Mouse (Mus musculus): ENCODE results near the gene Foxn3. TPM values are rescaled to one million over a fixed set of nuclear protein-coding genes. Genes with fewer than 3 reads are reported as not detected.
A peak's percentile ranks its signal among the peaks of the same experiment; 100 is the strongest.

Gene Foxn3
- polyA plus RNA-seq, 1 experiment from 2014 or later, result 88.9 TPM

GRCm38 (mm10) chr12:99471431-99471830, 92.0 kb downstream of the Foxn3 start:
- H3K9me3 ChIP-seq, result no peaks in the 10 kb centered on the region
- no peak for ATAC-seq (ENCODE audit: low FRiP score, low read depth)
- no peak overlapping the region for H3K27ac ChIP-seq
- H3K9ac ChIP-seq, result no peak overlapping the region
- H3K27me3 ChIP-seq (replicated peaks), result no peaks in the 10 kb centered on the region
- H3K4me2 ChIP-seq (replicated peaks), result no peak overlapping the region
- H3K4me3 ChIP-seq, result no peak overlapping the region
- WGBS, result 89% methylated on average over 7 of the region's 7 CpGs
- H3K4me1 ChIP-seq, result peaks cover 17% of the 10 kb centered on the region
- H3K36me3 ChIP-seq, result no peaks in the 10 kb centered on the region

DNA sequence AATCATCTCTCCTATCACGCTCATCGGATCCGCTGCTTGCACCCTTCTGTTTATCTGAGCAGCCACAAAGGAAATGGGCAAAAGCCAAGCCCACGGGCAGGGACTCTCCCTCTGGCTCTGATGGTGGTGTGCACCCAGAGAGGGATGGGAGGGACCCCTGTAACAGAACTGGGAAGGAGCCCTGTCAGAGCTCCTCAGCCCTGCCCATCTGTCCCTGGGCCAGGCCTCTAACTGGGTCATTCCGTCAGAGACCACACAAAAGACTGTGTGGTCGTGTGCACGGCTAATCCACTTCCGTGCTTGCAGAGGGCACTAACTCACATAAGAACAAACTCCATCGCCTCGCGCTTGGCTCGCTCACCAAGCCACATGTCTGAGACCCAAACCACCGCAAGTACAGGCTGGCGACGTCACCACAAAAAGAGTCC, 95.5 kb downstream of the Foxn3 start:
- Histone ChIP-seq H3K36me3 (no peaks in the 10 kb centered on the region), H3K9ac (no peak overlapping the region), H3K4me2 (replicated peaks) (no peak overlapping the region), H3K9me3 (no peaks in the 10 kb centered on the region), H3K4me3 (no peak overlapping the region), H3K27me3 (replicated peaks) (no peaks in the 10 kb centered on the region), H3K4me1 (peaks cover 20% of the 10 kb centered on the region), H3K27ac (no peak overlapping the region)
- WGBS, result 53% methylated on average over 15 of the region's 15 CpGs
- ATAC-seq (ENCODE audit: low FRiP score, low read depth), result peak; percentile 51

DNA sequence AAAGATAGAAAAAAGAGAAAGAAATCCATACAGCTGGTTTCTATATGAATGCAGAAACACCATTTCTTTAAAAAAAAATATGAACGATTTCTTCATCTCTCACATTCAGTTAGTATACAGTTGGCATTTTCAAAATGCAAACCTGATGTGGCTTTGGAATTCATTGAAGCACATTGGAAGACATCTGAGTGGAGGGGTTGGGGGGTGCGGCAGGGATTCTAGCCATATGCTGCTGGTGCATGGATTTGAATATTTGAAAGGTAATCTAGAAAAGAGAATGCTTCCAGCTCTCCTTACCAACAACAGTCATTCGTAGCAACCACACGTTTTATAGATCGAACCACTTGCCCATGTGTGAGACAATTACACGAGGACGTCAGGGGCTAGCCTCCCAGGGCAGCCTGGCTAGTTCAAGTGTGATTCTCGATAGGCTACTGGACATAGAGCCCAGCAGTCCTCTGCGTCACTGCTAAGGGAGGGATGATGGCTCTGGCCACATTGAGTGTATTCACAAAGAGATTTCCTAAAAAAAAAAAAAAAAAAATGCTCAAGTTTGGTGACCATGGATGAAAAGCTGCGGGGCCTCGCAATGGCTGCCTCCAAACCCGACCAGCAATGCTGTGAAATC, 96.0 kb downstream of the Foxn3 start:
- Histone ChIP-seq H3K4me2 (replicated peaks) (no peak overlapping the region), H3K36me3 (no peaks in the 10 kb centered on the region), H3K4me1 (peaks cover 20% of the 10 kb centered on the region), H3K27ac (no peak overlapping the region), H3K9me3 (no peaks in the 10 kb centered on the region), H3K4me3 (no peak overlapping the region), H3K9ac (no peak overlapping the region), H3K27me3 (replicated peaks) (no peaks in the 10 kb centered on the region)
- no peak for ATAC-seq (ENCODE audit: low FRiP score, low read depth)
- WGBS, result 72% methylated on average over 12 of the region's 12 CpGs

DNA sequence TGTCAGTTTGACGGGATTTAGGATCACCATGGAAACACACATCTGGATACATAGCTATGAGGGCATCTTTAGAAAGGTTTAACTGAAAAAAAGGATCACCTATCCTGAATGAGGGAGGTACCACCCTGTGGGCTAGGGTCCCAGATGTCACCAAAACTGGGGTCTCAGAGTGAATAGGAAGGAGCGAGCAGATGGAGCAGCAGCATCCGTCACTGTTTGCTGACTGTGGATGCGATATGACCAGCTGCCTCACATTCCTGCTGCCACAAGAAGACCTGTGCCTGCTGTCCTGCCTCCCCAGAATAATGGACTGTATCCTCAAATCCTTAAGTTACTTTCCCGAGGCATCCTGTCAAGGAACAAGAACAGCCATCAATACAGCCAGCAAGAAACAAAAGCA, 97.0 kb downstream of the Foxn3 start:
- H3K27ac ChIP-seq, result no peak overlapping the region
- H3K4me1 ChIP-seq, result peaks cover 20% of the 10 kb centered on the region
- ATAC-seq (ENCODE audit: low FRiP score, low read depth), result no peak
- H3K36me3 ChIP-seq, result no peaks in the 10 kb centered on the region
- 54% methylated on average over 5 of the region's 5 CpGs for WGBS
- H3K9me3 ChIP-seq, result no peaks in the 10 kb centered on the region
- no peak overlapping the region for H3K9ac ChIP-seq
- no peak overlapping the region for H3K4me2 ChIP-seq (replicated peaks)
- H3K4me3 ChIP-seq, result no peak overlapping the region
- no peaks in the 10 kb centered on the region for H3K27me3 ChIP-seq (replicated peaks)

DNA sequence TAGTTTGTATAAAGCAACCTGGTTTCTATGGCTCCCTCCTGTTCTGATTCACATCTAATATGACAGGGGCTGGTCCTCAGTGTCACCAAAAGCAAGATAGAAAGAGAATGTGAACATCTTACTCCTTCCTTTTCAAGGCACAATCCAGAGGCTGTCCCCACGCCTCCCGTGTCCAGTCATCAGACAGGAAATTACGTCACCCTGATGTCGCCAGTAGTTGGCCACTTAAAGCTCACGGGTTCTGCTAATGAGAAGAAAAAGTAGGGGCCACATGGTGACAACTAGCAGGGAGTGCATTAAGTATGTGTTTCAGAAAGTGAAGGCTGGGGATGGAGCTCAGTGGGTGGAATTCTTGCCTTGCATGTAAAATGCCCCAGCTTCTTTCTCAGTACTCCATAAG, 99.1 kb downstream of the Foxn3 start:
- Histone ChIP-seq H3K27me3 (replicated peaks) (no peaks in the 10 kb centered on the region), H3K4me2 (replicated peaks) (no peak overlapping the region), H3K36me3 (no peaks in the 10 kb centered on the region), H3K27ac (no peak overlapping the region), H3K4me3 (no peak overlapping the region), H3K9me3 (no peaks in the 10 kb centered on the region), H3K4me1 (peaks cover 20% of the 10 kb centered on the region), H3K9ac (no peak overlapping the region)
- no peak for ATAC-seq (ENCODE audit: low FRiP score, low read depth)
- 78% methylated on average over 5 of the region's 5 CpGs for WGBS

GRCm38 (mm10) chr12:99462846-99463245, 100.5 kb downstream of the Foxn3 start:
- Histone ChIP-seq H3K27ac (no peak overlapping the region), H3K4me1 (peaks cover 19% of the 10 kb centered on the region), H3K36me3 (no peaks in the 10 kb centered on the region), H3K9me3 (no peaks in the 10 kb centered on the region), H3K4me3 (no peak overlapping the region), H3K4me2 (replicated peaks) (no peak overlapping the region), H3K9ac (no peak overlapping the region), H3K27me3 (replicated peaks) (no peaks in the 10 kb centered on the region)
- WGBS, result 84% methylated on average over 1 of the region's 1 CpGs
- ATAC-seq (ENCODE audit: low FRiP score, low read depth), result no peak

GRCm38 (mm10) chr12:99462302-99462701, 101.1 kb downstream of the Foxn3 start:
- no peaks in the 10 kb centered on the region for H3K27me3 ChIP-seq (replicated peaks)
- H3K36me3 ChIP-seq, result no peaks in the 10 kb centered on the region
- no peak overlapping the region for H3K27ac ChIP-seq
- H3K9ac ChIP-seq, result no peak overlapping the region
- no peak overlapping the region for H3K4me2 ChIP-seq (replicated peaks)
- ATAC-seq (ENCODE audit: low FRiP score, low read depth), result no peak
- H3K4me3 ChIP-seq, result no peak overlapping the region
- no peaks in the 10 kb centered on the region for H3K9me3 ChIP-seq
- peaks cover 22% of the 10 kb centered on the region for H3K4me1 ChIP-seq

DNA sequence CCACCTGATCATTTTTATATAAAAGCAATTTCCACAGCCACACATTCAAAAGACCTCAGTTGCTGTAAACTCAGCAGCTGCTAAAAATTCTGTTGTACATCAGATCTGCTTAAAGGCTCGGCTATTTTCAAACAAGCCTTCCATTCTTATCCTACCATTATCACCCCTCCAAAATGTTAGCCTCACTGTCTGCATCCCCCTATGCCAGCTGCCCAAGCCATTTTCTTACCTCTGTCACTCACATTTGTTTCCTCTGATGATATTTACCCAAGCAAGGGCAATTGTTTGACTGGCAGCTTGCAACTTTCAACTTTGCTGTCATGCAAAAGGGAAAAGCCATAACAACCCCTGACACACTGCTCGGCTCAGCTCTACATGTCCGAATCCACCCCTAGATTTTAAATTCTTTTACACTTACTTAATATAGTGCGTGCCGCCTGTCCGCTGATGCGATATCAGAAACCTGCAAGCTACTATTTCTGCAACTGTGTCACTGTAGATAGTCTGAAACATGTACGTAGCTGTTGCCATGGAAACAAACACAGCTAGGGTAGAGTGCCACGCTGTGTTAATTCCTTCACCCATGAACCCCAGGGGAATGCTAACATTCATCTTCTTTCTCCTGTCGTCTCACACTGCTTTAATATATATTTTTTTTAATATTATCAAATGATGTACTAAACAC, 105.7 kb downstream of the Foxn3 start:
- Histone ChIP-seq H3K9ac (no peak overlapping the region), H3K27me3 (replicated peaks) (no peaks in the 10 kb centered on the region), H3K27ac (peak overlapping the region; percentile 37; the same call in 1 of the 2 replicates), H3K4me3 (no peak overlapping the region), H3K36me3 (no peaks in the 10 kb centered on the region), H3K4me2 (replicated peaks) (peak overlapping the region; percentile 17; the same call in 1 of the 2 replicates), H3K9me3 (no peaks in the 10 kb centered on the region), H3K4me1 (peaks cover 35% of the 10 kb centered on the region)
- ATAC-seq (ENCODE audit: low FRiP score, low read depth), result no peak; the same call in 1 of the 2 replicates
- WGBS, result 62% methylated on average over 10 of the region's 10 CpGs

GRCm38 (mm10) chr12:99455580-99455979, 107.8 kb downstream of the Foxn3 start:
- H3K4me2 ChIP-seq (replicated peaks), result no peak overlapping the region
- H3K27me3 ChIP-seq (replicated peaks), result no peaks in the 10 kb centered on the region
- H3K9ac ChIP-seq, result no peak overlapping the region
- no peak for ATAC-seq (ENCODE audit: low FRiP score, low read depth)
- H3K4me3 ChIP-seq, result no peak overlapping the region
- 88% methylated on average over 8 of the region's 8 CpGs for WGBS
- no peaks in the 10 kb centered on the region for H3K9me3 ChIP-seq
- H3K27ac ChIP-seq, result no peak overlapping the region
- peaks cover 35% of the 10 kb centered on the region for H3K4me1 ChIP-seq
- H3K36me3 ChIP-seq, result no peaks in the 10 kb centered on the region

DNA sequence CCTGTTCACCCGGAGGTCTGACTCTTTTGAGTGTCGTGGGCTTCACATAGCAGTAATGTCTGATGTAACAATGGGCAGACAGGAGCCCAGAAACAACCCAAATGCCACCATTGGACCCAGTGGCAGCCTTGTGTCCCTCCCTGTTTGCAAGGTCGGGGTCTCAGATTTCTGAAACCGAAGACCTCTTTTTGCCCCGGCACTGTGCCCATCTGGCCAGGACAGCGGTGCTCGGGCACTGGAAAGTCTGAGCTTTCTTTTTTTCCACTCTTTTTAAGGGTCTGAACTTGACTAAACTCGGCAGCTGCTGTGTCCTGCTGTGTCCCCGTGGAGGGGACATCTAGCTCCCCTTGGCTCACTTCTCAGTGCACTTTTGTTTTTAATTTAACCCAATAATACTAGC, 109.0 kb downstream of the Foxn3 start:
- Histone ChIP-seq H3K9ac (no peak overlapping the region), H3K27me3 (replicated peaks) (no peaks in the 10 kb centered on the region), H3K4me1 (peaks cover 35% of the 10 kb centered on the region), H3K4me3 (no peak overlapping the region), H3K9me3 (no peaks in the 10 kb centered on the region), H3K36me3 (no peaks in the 10 kb centered on the region), H3K4me2 (replicated peaks) (no peak overlapping the region), H3K27ac (no peak overlapping the region)
- WGBS, result 56% methylated on average over 9 of the region's 9 CpGs
- ATAC-seq (ENCODE audit: low FRiP score, low read depth), result 0 out of 2 replicates have a peak, but pooled peaks have one; percentile 7

DNA sequence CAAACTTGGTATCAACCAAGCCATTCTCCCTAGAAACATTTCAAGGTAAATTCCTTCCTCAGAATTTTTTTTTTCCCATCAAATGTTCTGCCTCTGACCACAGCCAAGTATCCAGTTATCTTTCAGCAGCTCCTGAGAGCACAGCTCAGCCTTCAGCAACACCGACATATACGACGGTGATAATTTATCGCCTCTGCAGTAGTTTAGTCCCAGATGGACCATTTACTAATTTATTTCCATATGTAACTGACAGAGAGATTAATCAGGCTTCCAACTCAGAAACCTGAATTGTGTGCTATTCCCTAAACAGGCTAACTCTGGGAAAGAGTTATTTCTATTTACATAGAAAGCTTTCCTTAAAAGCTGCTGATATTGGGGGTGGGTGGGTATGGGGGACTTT, 109.6 kb downstream of the Foxn3 start:
- no peak for ATAC-seq (ENCODE audit: low FRiP score, low read depth)
- Histone ChIP-seq H3K27me3 (replicated peaks) (no peaks in the 10 kb centered on the region), H3K9me3 (no peaks in the 10 kb centered on the region), H3K36me3 (no peaks in the 10 kb centered on the region), H3K9ac (no peak overlapping the region), H3K4me1 (peaks cover 35% of the 10 kb centered on the region), H3K4me2 (replicated peaks) (no peak overlapping the region), H3K4me3 (no peak overlapping the region), H3K27ac (no peak overlapping the region)
- WGBS, result 45% methylated on average over 4 of the region's 4 CpGs

DNA sequence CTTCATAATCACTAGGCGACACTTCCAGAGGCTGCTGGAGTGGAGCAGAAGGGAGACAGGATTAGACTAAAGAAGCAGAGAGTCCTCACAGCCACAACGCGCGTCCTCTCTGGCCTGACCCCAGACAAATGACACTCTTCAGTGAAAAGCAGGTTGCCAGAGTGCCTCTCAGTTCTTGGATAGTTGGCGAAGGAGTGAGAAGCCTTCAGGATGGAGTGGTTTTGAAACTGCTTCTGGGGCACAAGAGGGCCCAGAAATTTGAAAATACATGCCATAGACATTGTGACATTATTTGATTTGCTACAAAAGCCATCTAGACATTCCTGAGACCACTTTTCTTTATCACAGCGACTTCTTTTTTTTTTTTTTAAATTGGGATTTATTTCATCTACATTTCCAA, 113.3 kb downstream of the Foxn3 start:
- ATAC-seq (ENCODE audit: low FRiP score, low read depth), result no peak
- Histone ChIP-seq H3K4me3 (no peak overlapping the region), H3K4me2 (replicated peaks) (no peak overlapping the region), H3K36me3 (no peaks in the 10 kb centered on the region), H3K9ac (no peak overlapping the region), H3K9me3 (no peaks in the 10 kb centered on the region), H3K27ac (no peak overlapping the region), H3K4me1 (peaks cover 16% of the 10 kb centered on the region), H3K27me3 (replicated peaks) (no peaks in the 10 kb centered on the region)
- WGBS, result 93% methylated on average over 6 of the region's 6 CpGs

DNA sequence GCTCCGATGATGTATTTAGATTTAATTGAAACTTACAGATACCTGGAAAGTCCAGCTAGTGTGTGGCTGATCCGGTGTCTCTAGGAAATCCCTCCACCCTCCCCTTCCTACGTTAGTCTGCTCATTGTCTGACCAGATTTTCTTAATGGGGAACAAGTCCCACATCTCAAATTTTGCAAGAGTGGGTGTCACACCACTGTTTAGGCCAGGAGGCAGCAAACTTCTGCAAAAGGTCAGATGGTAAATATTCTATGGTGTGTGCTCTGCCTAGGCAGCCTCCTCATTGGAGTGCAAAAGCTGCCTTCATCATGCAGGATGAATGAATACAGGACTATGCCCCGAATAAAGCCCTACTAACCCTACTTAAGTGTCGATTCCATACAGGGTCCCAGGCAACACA, 115.6 kb downstream of the Foxn3 start:
- WGBS, result 92% methylated on average over 5 of the region's 5 CpGs
- no peaks in the 10 kb centered on the region for H3K9me3 ChIP-seq
- H3K4me1 ChIP-seq, result 0 out of 2 replicates have a peak, but pooled peaks cover 3% of the 10 kb centered on the region
- no peak overlapping the region for H3K4me2 ChIP-seq (replicated peaks)
- ATAC-seq (ENCODE audit: low FRiP score, low read depth), result no peak
- H3K4me3 ChIP-seq, result no peak overlapping the region
- H3K36me3 ChIP-seq, result no peaks in the 10 kb centered on the region
- no peaks in the 10 kb centered on the region for H3K27me3 ChIP-seq (replicated peaks)
- H3K27ac ChIP-seq, result no peak overlapping the region
- no peak overlapping the region for H3K9ac ChIP-seq
